Mouse (Mus musculus): ENCODE measurements around the gene Unk.

DNA sequence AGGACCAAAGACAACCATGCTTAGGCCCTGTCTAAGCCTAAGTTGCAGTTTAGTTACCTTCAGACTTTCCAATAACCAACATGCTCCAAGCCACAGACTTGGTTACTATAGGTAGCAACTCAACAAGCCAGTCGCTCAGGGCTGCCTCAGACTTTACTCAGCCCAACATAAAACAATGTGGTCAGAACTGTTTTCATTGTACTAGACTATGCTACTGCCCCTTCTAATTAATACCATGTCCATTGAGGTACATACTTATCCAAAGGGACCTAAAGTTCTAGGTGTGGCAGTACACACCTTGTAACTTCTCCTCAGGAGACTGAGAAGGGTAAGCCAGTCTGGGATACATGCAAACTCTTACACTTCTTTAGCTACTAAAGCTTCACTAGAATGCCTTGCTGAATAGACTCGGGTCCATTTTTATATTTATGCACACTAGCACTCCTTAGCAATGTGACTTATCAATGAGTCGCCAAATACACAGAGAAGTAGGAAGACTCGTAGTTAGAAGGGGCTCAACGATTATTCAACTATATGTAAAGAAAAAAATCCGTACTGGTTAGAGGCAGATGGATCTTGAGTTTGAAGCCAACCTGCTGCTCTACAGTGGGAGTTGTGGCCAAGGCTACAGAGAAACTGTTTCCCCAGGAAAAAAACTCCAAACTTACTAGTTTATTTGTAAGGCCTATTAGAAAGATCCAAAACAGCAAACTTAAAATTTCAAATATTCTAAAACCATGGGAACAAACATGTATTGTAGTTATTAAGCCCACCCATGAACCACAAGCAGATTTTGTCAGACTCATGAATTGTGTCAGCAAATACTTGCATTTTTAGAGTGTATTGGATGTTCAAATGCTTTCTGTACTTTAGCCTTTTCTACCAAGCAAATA, 8.5 kb upstream of the Unk start:
- TF ChIP-seq CTCF (IDR thresholded peaks at IDR 0.05; ENCODE audit: extremely low read depth, insufficient read length, insufficient replicate concordance, low read depth, low read length) (no peak), POLR2A (IDR thresholded peaks at IDR 0.05; ENCODE audit: low read depth, low read length) (no peak)

Measured in small intestine, adult 2 months (tissue).